Mouse (Mus musculus) thymus, adult 2 months (tissue): Measurements from ENCODE around the gene Ski. TPM values are rescaled to one million over a fixed set of nuclear protein-coding genes. Genes with fewer than 3 reads are reported as not detected.
A peak's percentile ranks its signal among the peaks of the same experiment; 100 is the strongest.

Experiments used
- DNase-seq: peaks from one replicate; pipeline ENCODE4 v3.0.0; 2021
- H3K27ac ChIP-seq: fragments of 200-500 bp; 2 replicates; pipeline ENCODE4 v1.5.1; 2012; ENCODE audit warnings: low read length, control low read depth; ENCODE audit not compliant: control insufficient read depth, insufficient read depth
- H3K27me3 ChIP-seq: fragments of 200-500 bp; 2 replicates; pipeline ENCODE4 v1.6.1; 2012; ENCODE audit warnings: mild to moderate bottlenecking, low read length, moderate library complexity, mixed read lengths; ENCODE audit not compliant: control insufficient read depth, insufficient read depth
- H3K36me3 ChIP-seq: fragments of 200-500 bp; 2 replicates; pipeline ENCODE4 v1.6.1; 2012; ENCODE audit warnings: mild to moderate bottlenecking, low read length, moderate library complexity; ENCODE audit not compliant: control insufficient read depth, insufficient read depth
- H3K4me1 ChIP-seq: fragments of 200-500 bp; replicated peaks from 2 replicates; pipeline ENCODE4 v1.6.1; 2012; ENCODE audit warnings: low read length; ENCODE audit not compliant: control insufficient read depth, insufficient read depth
- H3K4me3 ChIP-seq: fragments of 200-500 bp; 2 replicates; pipeline ENCODE4 v1.5.1; 2012; ENCODE audit warnings: mild to moderate bottlenecking, low read length, control low read depth, moderate library complexity; ENCODE audit not compliant: control insufficient read depth, insufficient read depth
- CTCF ChIP-seq: fragments of 200-500 bp; IDR thresholded peaks from 2 replicates; pipeline ENCODE4 v1.5.1; 2012; ENCODE audit warnings: mild to moderate bottlenecking, control low read depth, low read length, moderate library complexity, borderline replicate concordance; ENCODE audit not compliant: control insufficient read depth, poor library complexity, insufficient read depth; ENCODE audit errors: extremely low read depth
- POLR2A ChIP-seq: fragments of 200-500 bp; IDR thresholded peaks from 2 replicates; pipeline ENCODE4 v1.6.1; 2012; ENCODE audit warnings: mild to moderate bottlenecking, low read length, control low read depth, moderate library complexity; ENCODE audit not compliant: control insufficient read depth, poor library complexity, insufficient read depth; ENCODE audit errors: extremely low read depth
- WGBS: fragments of 180-500 bp; shearing (Covaris S2); methylation state at CpG from one replicate; pipeline ENCODE4 v1.1.7; 2018; 5-methylcytosine and 5-hydroxymethylcytosine counted together
- polyA plus RNA-seq: library from polyadenylated mRNA; depleted of rRNA; stranded (reverse); fragments of >200 nt; gene quantifications from 2 replicates; pipeline ENCODE4 v1.2.3, GENCODE M21; 2012

The Ski gene
- polyA plus RNA-seq, 1 experiment: 70.5 TPM

DNA sequence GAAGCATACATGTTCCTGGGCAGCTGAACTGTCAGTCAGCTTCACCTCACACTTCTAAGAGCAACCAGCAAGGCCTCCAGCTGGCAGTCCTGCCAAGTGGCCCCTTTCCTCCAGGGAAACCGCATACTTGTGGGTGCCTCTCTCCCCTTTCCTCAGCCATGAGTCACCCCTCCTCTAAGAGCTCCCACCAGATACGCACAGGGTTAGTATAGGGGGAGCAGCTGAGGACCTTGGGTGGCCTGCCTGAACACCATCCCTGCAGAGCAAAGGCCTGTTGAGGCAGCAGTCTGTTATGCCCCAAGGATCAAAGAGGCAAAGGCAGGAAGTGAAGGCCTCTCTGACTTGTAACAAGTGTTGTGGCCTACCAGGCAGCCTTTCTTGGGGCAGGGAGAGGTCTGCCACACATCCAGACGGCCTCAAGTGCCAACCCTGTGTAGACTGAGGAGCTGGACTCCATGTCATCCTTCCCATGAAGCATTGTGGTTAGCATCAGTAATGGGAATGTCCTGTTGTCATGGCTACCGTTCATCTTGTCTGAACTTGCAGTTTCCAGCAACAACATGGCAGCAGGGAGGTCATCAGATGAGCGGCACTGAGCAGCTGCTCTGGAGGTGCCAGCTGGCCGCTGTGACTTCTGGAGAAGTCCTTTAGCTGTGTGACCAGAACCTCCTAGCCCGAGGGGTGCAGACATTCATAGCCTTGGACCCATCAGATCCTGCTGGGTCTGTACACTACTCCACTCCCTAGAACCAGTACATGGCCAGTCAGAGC is 95.6 kb downstream of the Ski start:
- DNase-seq: peak; percentile 38
- Histone ChIP-seq H3K4me3 (no peak overlapping the region), H3K27ac (no peak overlapping the region), H3K27me3 (no peaks in the 10 kb centered on the region), H3K4me1 (peaks cover 32% of the 10 kb centered on the region), H3K36me3 (no peaks in the 10 kb centered on the region)
- TF ChIP-seq POLR2A: no peak
- 0 out of 2 replicates have a peak, but pooled peaks have one; percentile 10 for TF ChIP-seq CTCF
- 45% methylated on average over 7 of the region's 7 CpGs for WGBS

DNA sequence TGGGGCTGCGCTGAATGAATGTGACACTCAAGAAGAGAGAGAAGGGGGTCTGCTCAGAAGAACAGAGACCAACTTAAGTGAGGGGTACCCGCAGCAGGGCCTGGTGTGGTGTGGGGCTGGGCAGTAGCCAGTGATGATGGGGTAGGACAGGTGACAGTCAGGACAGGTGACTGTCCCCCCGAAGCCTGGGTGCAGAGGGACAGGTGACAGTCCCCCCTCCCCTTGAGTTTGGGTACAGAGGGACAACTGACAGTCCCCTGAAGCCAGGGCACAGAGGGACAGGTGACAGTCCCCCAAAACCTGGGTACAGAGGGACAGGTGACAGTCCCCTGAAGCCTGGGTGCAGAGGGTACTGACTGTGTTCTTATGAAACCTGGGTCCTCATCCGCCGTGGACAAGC is 96.2 kb downstream of the Ski start:
- Histone ChIP-seq H3K4me3 (no peak overlapping the region), H3K27me3 (no peaks in the 10 kb centered on the region), H3K36me3 (no peaks in the 10 kb centered on the region), H3K4me1 (peaks cover 32% of the 10 kb centered on the region), H3K27ac (no peak overlapping the region)
- TF ChIP-seq POLR2A (no peak), CTCF (no peak)
- no peak for DNase-seq
- WGBS: 47% methylated on average over 5 of the region's 5 CpGs

DNA sequence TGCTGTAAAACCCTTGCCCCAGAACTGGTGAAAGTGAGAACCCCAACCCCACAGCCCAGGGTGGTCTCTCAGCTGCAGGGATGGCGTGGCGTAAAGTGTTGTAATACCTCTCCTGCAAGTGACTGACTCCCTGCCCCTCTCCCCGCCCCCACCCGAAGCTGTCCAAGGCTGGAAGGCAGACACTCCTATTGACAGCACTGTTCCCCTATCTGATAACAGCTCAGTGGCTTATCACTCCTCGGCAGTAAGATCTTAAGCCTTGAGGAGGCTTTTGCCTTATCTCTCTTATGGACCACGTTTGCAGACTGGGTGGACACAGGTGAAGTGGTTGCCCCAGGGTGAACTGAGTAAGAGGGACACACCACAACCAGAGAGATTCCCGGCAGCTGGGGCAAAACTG is 97.1 kb downstream of the Ski start:
- WGBS: 52% methylated on average over 7 of the region's 7 CpGs
- no peak overlapping the region for H3K27ac ChIP-seq
- DNase-seq: no peak
- H3K27me3 ChIP-seq: no peaks in the 10 kb centered on the region
- TF ChIP-seq CTCF: no peak
- no peak for TF ChIP-seq POLR2A
- no peaks in the 10 kb centered on the region for H3K36me3 ChIP-seq
- peaks cover 30% of the 10 kb centered on the region for H3K4me1 ChIP-seq
- no peak overlapping the region for H3K4me3 ChIP-seq

DNA sequence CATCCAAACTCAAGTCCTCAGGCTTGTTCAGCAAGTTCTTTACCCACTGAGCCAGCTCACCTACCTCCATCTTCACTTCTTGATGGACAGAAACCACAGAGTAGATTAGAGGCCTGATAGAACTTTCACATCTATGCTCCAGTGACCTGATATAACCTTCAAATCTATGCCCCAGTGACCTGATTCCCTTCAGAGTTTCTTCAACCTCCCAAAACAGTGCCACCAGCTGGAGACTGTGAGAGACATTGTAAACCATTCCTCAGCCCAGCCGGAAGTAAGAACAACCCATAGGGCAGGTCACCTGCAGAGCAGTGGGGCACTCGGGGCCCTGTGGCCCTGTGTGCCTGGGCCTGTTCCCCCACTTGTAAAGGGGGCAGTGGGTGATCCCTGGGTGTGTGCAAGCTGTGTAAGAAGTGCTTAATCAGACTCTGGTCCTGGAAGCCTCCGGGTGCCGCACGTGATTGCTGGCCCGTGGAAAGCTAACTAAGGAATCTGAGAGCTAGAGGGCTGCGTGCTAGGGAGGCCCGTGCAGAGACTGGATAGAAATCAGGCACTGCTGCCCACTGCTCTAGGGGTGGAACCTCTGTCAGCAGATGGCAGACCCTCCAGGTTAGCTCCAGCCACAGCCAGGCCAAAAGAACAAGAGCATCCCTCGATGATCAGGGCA is 98.4 kb downstream of the Ski start:
- no peak for TF ChIP-seq CTCF
- TF ChIP-seq POLR2A: no peak
- Histone ChIP-seq H3K4me3 (no peak overlapping the region), H3K36me3 (no peaks in the 10 kb centered on the region), H3K27me3 (no peaks in the 10 kb centered on the region), H3K27ac (no peak overlapping the region), H3K4me1 (peaks cover 17% of the 10 kb centered on the region)
- 95% methylated on average over 9 of the region's 9 CpGs for WGBS
- DNase-seq: no peak

DNA sequence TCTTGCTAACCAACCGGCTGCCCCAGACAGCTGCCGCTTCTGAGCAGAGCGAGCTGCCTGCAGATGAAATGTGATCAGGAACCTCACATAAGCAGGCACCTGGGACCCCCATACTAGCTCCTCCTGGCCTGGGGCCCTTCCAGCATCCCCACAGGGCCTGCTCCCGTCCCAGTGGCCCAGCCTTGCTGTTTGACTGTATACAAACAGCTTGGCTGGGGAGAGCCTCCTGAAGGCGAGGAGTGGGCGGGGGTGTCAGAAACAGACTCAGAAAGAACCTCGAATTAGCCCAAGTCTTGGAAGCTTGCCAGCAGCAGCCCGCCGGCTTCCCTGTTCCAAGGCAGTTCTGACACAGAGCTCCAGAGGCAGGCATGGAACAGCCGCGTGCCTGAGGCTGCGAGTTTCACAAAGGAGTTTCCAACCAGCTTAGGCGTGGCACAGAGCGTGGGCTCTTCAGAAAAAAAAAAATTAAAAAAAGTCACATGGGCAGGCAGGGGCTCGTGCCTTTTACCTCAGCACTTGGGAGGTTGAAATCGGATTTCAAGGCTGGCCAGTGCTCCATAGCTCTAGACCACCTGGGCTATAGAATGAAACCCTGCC is 99.8 kb downstream of the Ski start:
- Histone ChIP-seq H3K4me1 (peaks cover 15% of the 10 kb centered on the region), H3K36me3 (no peaks in the 10 kb centered on the region), H3K4me3 (no peak overlapping the region), H3K27me3 (no peaks in the 10 kb centered on the region), H3K27ac (no peak overlapping the region)
- DNase-seq: no peak
- 81% methylated on average over 16 of the region's 16 CpGs for WGBS
- no peak for TF ChIP-seq POLR2A
- no peak for TF ChIP-seq CTCF

DNA sequence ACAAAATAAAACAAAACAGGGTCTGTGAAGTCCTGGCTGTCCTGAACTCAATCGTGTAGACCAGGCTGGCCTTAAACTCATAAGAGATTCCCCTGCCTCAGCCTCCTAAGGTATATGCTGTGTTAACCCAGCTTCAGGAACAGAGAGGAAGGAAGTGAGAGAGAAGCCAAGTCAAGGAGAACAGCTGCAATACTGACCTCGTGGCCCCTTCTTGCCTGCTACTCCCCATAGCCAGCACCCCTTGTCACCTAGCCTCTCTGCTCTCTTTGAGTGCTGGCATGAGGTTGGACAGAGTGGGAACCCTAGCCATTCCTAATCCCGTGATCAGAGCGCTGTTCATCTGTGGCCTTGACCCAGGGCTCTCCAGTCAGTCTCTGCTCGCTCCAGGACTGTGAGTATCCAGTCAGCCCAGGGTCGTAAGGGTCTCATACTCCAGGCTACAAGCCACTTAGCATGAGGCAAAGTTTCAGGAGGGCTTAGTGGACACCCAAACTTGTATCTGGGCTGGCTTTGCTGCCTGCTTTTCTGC is 100.4 kb downstream of the Ski start:
- whole genome bisulfite sequencing: 85% methylated on average over 6 of the region's 6 CpGs
- H3K4me1 ChIP-seq: peaks cover 10% of the 10 kb centered on the region
- no peak overlapping the region for H3K4me3 ChIP-seq
- H3K36me3 ChIP-seq: no peaks in the 10 kb centered on the region
- no peaks in the 10 kb centered on the region for H3K27me3 ChIP-seq
- TF ChIP-seq POLR2A (no peak), CTCF (no peak)
- no peak for DNase-seq
- H3K27ac ChIP-seq: no peak overlapping the region

DNA sequence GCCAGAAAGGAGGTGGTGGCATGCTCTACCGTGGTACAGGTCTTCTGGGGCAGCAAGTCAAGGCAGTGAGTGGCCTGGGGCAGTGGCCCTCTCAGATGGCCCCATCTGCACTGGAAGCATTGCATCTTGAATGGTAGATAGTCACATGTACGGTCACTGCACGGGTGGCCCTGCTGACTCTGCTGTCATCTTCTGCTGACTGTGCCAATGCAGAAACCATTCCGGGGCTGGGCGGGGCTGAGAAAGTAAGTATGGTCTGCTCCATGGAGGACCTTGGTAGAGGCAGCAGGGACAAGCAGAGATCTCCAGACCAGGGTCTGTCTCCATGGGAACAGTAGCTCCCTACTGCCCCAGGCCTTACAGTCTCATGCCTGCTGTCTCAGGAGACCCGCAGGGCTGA is 101.2 kb downstream of the Ski start:
- Histone ChIP-seq H3K4me3 (no peak overlapping the region), H3K4me1 (peaks cover 2% of the 10 kb centered on the region), H3K36me3 (no peaks in the 10 kb centered on the region), H3K27me3 (no peaks in the 10 kb centered on the region), H3K27ac (no peak overlapping the region)
- TF ChIP-seq POLR2A (no peak), CTCF (no peak)
- no peak for DNase-seq
- 96% methylated on average over 6 of the region's 6 CpGs for WGBS
